Comparison of ENCODE assay signal across 8 mouse cellular contexts in genomic region chr19:46131694-46132525, GRCm38 (mm10). TPM values are rescaled to one million over a fixed set of nuclear protein-coding genes. Genes with fewer than 3 reads are reported as not detected.
A peak's percentile ranks its signal among the peaks of the same experiment; 100 is the strongest.
DNase-seq lines count a peak whose midpoint lies in the region; ATAC-seq lines count a peak whose summit lies in the region.

Gene Elovl3 (plus strand): TSS chr19:46131897.

- H3K4me2 ChIP-seq in forebrain, embryonic 12.5 days, result peak within 1 kb of the TSS; percentile 43
- 0 out of 2 replicates have a peak within 1 kb of the TSS, but pooled peaks have one; percentile 11 for H3K4me2 ChIP-seq in hindbrain, embryonic 11.5 days (replicated peaks; ENCODE audit: low read depth, low read length)
- H3K4me2 ChIP-seq in liver, embryonic 11.5 days, result peak within 1 kb of the TSS; percentile 41
- H3K4me2 ChIP-seq in neural tube, embryonic 12.5 days (replicated peaks), result peak within 1 kb of the TSS; percentile 41; the same call in 1 of the 2 replicates

- H3K9ac ChIP-seq in forebrain, embryonic 12.5 days, result no peak within 1 kb of the TSS
- H3K9ac ChIP-seq in hindbrain, embryonic 11.5 days (ENCODE audit: low read depth, low read length), result no peak within 1 kb of the TSS
- no peak within 1 kb of the TSS for H3K9ac ChIP-seq in liver, embryonic 11.5 days (ENCODE audit: low read depth, low read length)
- no peak within 1 kb of the TSS for H3K9ac ChIP-seq in neural tube, embryonic 12.5 days

- H3K9me3 ChIP-seq in megakaryocyte, embryonic 14.5 days, result no peaks in the 10 kb centered on the region
- H3K9me3 ChIP-seq in forebrain, embryonic 12.5 days, result no peaks in the 10 kb centered on the region
- H3K9me3 ChIP-seq in hindbrain, embryonic 11.5 days (ENCODE audit: control insufficient read depth, low read length), result no peaks in the 10 kb centered on the region
- H3K9me3 ChIP-seq in liver, embryonic 11.5 days (ENCODE audit: control insufficient read depth, low read length), result no peaks in the 10 kb centered on the region
- no peaks in the 10 kb centered on the region for H3K9me3 ChIP-seq in neural tube, embryonic 12.5 days

- DNase-seq in hindbrain, embryonic 11.5 days (ENCODE audit: low spot score), result peak; percentile 34
- DNase-seq in liver, embryonic 11.5 days (ENCODE audit: low spot score), result no peak
- DNase-seq in right cerebral cortex, postnatal 25 days, result no peak

- no peaks in the 10 kb centered on the region for H3K36me3 ChIP-seq in megakaryocyte, embryonic 14.5 days (replicated peaks; ENCODE audit: low read length)
- H3K36me3 ChIP-seq in forebrain, embryonic 12.5 days (replicated peaks), result no peaks in the 10 kb centered on the region
- no peaks in the 10 kb centered on the region for H3K36me3 ChIP-seq in hindbrain, embryonic 11.5 days (ENCODE audit: control insufficient read depth, insufficient read depth, low read length)
- H3K36me3 ChIP-seq in liver, embryonic 11.5 days (ENCODE audit: control insufficient read depth, insufficient read depth, low read length), result no peaks in the 10 kb centered on the region
- no peaks in the 10 kb centered on the region for H3K36me3 ChIP-seq in neural tube, embryonic 12.5 days

- peaks cover 35% of the 10 kb centered on the region for H3K4me1 ChIP-seq in megakaryocyte, embryonic 14.5 days
- peaks cover 26% of the 10 kb centered on the region for H3K4me1 ChIP-seq in forebrain, embryonic 12.5 days
- H3K4me1 ChIP-seq in hindbrain, embryonic 11.5 days (replicated peaks; ENCODE audit: control insufficient read depth, insufficient read depth, low read length), result peaks cover 7% of the 10 kb centered on the region; the same call in 1 of the 2 replicates
- H3K4me1 ChIP-seq in liver, embryonic 11.5 days (replicated peaks; ENCODE audit: control insufficient read depth, insufficient read depth, low read length), result peaks cover 14% of the 10 kb centered on the region
- peaks cover 16% of the 10 kb centered on the region for H3K4me1 ChIP-seq in neural tube, embryonic 12.5 days

- peaks cover 75% of the 10 kb centered on the region for H3K27me3 ChIP-seq in megakaryocyte, embryonic 14.5 days (replicated peaks)
- peaks cover 73% of the 10 kb centered on the region for H3K27me3 ChIP-seq in forebrain, embryonic 12.5 days
- H3K27me3 ChIP-seq in hindbrain, embryonic 11.5 days (ENCODE audit: control insufficient read depth, insufficient read depth, low read length), result peaks cover 58% of the 10 kb centered on the region
- peaks cover 67% of the 10 kb centered on the region for H3K27me3 ChIP-seq in liver, embryonic 11.5 days (replicated peaks; ENCODE audit: control insufficient read depth, insufficient read depth, low read length)
- peaks cover 70% of the 10 kb centered on the region for H3K27me3 ChIP-seq in neural tube, embryonic 12.5 days (replicated peaks)

- no peak for ATAC-seq in megakaryocyte, adult 5-6 weeks (ENCODE audit: poor library complexity, severe bottlenecking)
- ATAC-seq in forebrain, embryonic 12.5 days (ENCODE audit: low FRiP score), result no peak
- ATAC-seq in hindbrain, embryonic 11.5 days (ENCODE audit: low FRiP score), result no peak
- peak; percentile 65 for ATAC-seq in liver, embryonic 11.5 days (replicated peaks; ENCODE audit: low FRiP score)
- no peak for ATAC-seq in neural tube, embryonic 12.5 days (ENCODE audit: low FRiP score, low read depth)
- no peak for ATAC-seq in erythroblast, adult 5-6 weeks (replicated peaks; ENCODE audit: low FRiP score, poor library complexity, severe bottlenecking)

- peak within 1 kb of the TSS; percentile 86 for H3K4me3 ChIP-seq in megakaryocyte, embryonic 14.5 days (replicated peaks)
- peak within 1 kb of the TSS; percentile 23 for H3K4me3 ChIP-seq in forebrain, embryonic 12.5 days (replicated peaks)
- no peak within 1 kb of the TSS for H3K4me3 ChIP-seq in hindbrain, embryonic 11.5 days (ENCODE audit: low read depth, low read length)
- H3K4me3 ChIP-seq in liver, embryonic 11.5 days (ENCODE audit: low read depth, low read length), result peak within 1 kb of the TSS; percentile 23; the same call in 1 of the 2 replicates
- H3K4me3 ChIP-seq in neural tube, embryonic 12.5 days, result peak within 1 kb of the TSS; percentile 16; the same call in 1 of the 2 replicates

- 2% methylated on average over 31 of the region's 31 CpGs for WGBS in forebrain, embryonic 12.5 days
- WGBS in hindbrain, embryonic 11.5 days, result 3% methylated on average over 31 of the region's 31 CpGs
- 3% methylated on average over 31 of the region's 31 CpGs for WGBS in liver, embryonic 11.5 days
- 3% methylated on average over 31 of the region's 31 CpGs for WGBS in neural tube, embryonic 12.5 days

- no peak within 1 kb of the TSS for H3K27ac ChIP-seq in forebrain, embryonic 12.5 days
- H3K27ac ChIP-seq in hindbrain, embryonic 11.5 days (ENCODE audit: low read depth, low read length), result no peak within 1 kb of the TSS
- H3K27ac ChIP-seq in liver, embryonic 11.5 days (ENCODE audit: low read depth, low read length), result no peak within 1 kb of the TSS
- H3K27ac ChIP-seq in neural tube, embryonic 12.5 days, result no peak within 1 kb of the TSS

RNA-seq across cellular contexts. Expression of gene Elovl3, which starts in this region (rescaled TPM):
- polyA plus RNA-seq in megakaryocyte, embryonic 14.5 days (2012; ENCODE audit: insufficient read depth, low replicate concordance), result not detected in 2 replicates
- total RNA-seq in megakaryocyte, adult 5-6 weeks (2015), result not detected in 2 replicates
- not detected in 2 replicates for total RNA-seq in megakaryocyte, adult 5-6 weeks (2017)
- not detected in 2 replicates for polyA plus RNA-seq in forebrain, embryonic 12.5 days (2016; fragmentation: Nextera tagmentation; extraction: Ambion mirVana)
- polyA plus RNA-seq in hindbrain, embryonic 11.5 days (2014; fragmentation: Nextera tagmentation; extraction: Ambion mirVana), result not detected in 2 replicates
- not detected in 2 replicates for polyA plus RNA-seq in liver, embryonic 11.5 days (2014; fragmentation: Nextera tagmentation; extraction: Ambion mirVana)
- polyA plus RNA-seq in neural tube, embryonic 12.5 days (2016; fragmentation: Nextera tagmentation; extraction: Ambion mirVana), result 0.20 TPM in 1 of 2 replicates, not detected in the other
- not detected in 2 replicates for total RNA-seq in erythroblast, adult 5-6 weeks (2015; ENCODE audit: low replicate concordance)
- total RNA-seq in erythroblast, adult 5-6 weeks (2017; ENCODE audit: low replicate concordance), result not detected in 2 replicates

Comparison
In these comparisons a context has a peak if more than half of its experiments do, and no peak if none do; other contexts are left out.
1. Peak in DNase-seq and H3K4me2 ChIP-seq in hindbrain, embryonic 11.5 days; RNA of the gene not detected or under 1 TPM.
2. Peak in ATAC-seq, H3K4me3 ChIP-seq and H3K4me2 ChIP-seq in liver, embryonic 11.5 days; RNA of the gene not detected or under 1 TPM.